Mouse (Mus musculus) layer of hippocampus, postnatal 14 days (tissue): Measurements from ENCODE around the gene Pa2g4. TPM values are rescaled to one million over a fixed set of nuclear protein-coding genes. Genes with fewer than 3 reads are reported as not detected.

Source experiments
- DNase-seq, 2 experiments: peaks; one replicate each; pipeline ENCODE4 v3.0.0; 2021 to 2022; ENCODE audit warnings: low spot score in 2 of 2, mixed read lengths in 1 of 2
- total RNA-seq, 2 experiments: library from RNA; stranded (reverse); gene quantifications; 2 replicates each; pipeline ENCODE4 v1.2.3; 2021

Gene Pa2g4
- total RNA-seq, 2 experiments from 2014 or later: 72.9 to 74.1 TPM

DNA sequence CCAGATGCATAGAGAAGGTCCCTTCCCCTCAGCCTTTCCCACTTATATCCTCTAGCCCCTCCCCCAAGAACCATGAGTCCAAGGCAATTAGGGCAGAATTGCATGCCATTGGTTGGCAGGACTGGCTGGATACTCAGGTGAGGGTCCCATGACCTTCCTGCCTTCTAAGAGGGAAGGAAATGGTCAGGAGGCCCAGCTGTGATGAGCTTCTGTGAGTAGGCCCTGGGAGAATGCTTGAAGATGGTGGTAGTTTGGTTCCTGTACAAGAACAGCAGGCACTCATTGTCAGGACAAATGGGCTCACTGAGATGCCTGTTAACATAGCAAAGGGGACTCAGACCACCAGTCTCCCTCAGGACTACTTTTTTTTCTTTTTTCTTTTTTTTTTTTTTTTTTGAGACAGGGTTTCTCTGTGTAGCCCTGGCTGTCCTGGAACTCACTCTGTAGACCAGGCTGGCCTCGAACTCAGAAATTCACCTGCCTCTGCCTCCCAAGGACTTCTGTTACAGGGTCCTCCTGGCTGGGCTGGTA, 27.4 kb downstream of the Pa2g4 start:
- no peak for DNase-seq

- DNase-seq: peak; percentile 86 to 92
Observed at GRCm38 (mm10) chr10:128536266-128536940, 29.4 kb downstream of the Pa2g4 start.

- no peak for DNase-seq
Observed at GRCm38 (mm10) chr10:128535624-128536265, 30.0 kb downstream of the Pa2g4 start.

DNA sequence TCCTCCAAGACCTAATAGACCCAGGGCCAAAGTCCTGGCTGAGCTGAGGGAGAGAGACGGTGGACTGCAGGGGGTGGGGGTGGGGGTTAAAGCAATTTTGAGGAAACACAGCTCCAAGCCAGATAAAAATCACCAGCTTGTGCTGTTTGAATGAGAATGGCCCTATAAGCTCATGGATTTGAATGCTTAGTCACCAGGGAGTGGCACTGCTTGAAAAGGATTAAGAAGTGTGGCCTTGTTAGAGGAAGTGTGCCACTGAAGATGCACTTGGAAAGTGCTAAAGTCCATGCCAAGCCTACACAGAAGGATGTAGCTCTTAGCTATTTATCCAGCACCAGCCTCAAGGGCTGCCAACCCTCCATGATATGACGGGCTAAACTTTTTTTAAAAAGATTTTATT, 30.6 kb downstream of the Pa2g4 start:
- no peak for DNase-seq

DNA sequence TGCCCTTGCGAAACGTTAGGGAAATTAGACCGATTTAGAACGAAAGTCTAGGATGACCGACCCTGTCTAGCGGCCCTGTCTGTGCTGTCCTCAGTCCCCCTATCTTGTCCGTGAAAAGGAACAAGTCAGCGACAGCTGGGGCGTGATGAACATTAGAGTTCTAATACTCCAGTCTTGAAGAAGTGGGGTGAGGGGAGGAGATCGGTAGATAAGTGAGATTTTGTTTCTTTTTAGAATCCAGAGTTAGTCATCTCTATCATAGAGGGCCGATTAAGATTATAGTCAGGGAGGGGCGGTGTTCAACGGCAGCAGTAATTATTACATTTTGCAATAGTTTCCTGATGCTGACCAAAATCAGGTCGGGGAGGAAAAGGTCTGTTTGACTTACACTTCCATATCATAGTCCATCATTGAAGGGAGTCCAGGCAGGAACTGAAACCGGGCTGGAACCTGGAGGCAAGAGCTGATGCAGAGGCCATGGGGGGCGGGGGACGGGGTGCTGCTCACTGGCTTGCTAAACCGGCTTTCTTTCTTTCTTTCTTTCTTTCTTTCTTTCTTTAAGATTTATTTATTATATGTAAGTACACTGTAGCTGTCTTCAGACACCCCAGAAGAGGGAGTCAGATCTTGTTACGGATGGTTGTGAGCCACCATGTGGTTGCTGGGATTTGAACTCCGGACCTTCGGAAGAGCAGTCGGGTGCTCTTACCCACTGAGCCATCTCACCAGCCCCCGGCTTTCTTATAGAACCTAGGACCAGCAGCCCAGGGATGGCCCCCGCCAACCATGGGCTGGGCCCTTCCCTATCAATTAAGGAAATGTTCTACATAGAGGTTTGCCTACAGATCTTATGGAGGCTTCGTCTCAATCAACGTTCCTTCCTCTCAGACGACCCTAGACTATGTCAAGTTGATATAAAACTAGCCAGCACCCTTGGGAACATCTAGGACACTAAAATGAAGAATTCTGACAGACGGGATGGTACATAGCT, 39.1 kb downstream of the Pa2g4 start:
- DNase-seq: no peak

GRCm38 (mm10) chr10:128525671-128526308, 40.0 kb downstream of the Pa2g4 start, which contains the start of gene Esyt1:
Gene Esyt1, minus strand, starts transcription at chr10:128525871.
- DNase-seq: peak; percentile 78 to 94

- DNase-seq: peak in 1 of 2 experiments; percentile 35
Observed at GRCm38 (mm10) chr10:128524732-128525662, 40.8 kb downstream of the Pa2g4 start.

DNA sequence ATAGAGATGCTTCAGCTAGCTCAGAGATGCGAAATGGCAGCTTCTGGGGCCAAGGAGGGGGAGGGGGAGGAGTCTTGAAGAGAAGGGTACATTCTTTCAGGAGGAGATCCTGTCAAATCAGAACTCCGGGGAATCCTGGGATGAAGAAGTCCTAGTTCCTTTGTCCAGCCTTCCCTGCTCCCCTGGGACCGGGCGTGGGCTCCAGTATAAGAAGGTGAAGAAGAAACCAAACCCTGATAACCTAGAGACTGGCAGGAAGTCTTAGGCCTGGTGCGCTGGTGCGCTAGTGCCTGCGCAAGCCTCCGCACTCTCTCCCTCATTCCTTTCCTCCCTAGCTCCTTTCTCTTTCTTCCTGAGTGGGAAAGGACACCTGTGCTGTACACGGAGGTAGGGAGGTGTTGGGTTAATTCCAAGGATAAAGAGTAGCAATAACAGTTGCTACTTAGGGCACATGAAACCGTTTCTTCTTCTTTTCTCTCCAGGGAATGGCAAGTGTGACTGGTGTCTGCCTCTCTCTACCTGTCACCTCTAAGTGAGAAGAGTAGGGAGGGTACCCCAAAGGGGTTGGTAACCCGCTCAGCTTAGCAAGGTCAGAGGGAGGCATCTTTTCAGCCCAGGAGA, 41.6 kb downstream of the Pa2g4 start:
- no peak for DNase-seq

GRCm38 (mm10) chr10:128522351-128522750, 43.4 kb downstream of the Pa2g4 start:
- no peak for DNase-seq

DNA sequence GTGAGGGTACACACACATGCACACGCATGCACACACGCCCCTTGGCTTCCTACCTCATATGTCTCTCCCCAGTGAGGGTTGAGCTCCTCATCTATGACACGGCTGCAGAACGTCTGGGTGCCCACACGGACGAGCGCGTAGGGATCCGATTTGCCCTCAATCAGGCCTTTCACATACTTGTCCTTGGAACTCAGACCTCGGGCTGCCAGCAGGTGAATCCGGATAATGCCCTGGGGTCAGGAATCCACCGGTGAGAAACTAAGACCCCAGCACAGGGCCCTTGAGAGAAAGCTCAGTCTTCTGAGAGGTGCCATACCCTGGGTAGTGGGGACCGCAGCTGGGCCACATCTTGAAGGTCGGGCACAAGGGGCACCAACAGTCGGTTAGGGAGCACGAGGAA, 45.2 kb downstream of the Pa2g4 start:
- DNase-seq: no peak

DNA sequence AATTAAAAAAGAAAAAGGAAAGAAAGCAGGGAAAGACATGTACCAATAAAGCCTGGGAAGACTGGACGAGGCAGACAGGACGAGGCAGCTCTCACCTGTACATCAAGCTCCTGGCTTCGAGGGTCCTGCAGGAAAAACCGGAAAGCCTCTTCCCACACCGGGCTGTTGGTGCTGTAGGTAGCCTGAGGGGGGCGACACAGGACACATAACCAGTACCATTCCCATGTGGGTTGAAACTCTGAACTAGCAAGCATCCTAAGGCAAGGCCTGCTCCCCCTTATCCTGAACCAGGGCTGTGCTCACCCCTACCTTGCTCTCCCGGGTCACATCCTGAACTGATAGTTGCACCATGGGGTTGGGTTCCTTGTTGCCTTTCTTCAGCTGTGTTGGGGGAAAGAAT, 47.0 kb downstream of the Pa2g4 start:
- DNase-seq: peak in 1 of 2 experiments; percentile 49

- DNase-seq: no peak
Observed at GRCm38 (mm10) chr10:128516677-128517076, 49.1 kb downstream of the Pa2g4 start.

GRCm38 (mm10) chr10:128516029-128516428, 49.8 kb downstream of the Pa2g4 start:
- no peak for DNase-seq

DNA sequence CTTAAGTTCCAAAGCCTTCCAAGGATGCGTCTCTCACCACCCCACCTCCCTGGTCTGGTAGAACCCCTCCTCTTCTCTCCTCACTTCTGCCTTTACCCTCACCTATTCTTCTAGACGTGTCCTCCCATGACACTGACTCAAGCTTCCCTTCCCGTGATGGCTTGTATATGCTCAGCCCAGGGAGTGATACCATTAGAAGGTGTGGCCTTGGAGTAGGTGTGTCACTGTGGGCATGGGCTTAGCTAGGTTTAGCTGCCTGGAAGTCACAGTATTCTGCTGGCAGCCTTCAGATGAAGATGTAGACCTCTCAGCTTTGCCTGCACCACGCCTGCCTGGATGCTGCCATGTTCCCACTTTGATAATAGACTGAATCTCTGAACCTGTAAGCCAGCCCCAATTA, 50.7 kb downstream of the Pa2g4 start:
- DNase-seq: no peak

DNA sequence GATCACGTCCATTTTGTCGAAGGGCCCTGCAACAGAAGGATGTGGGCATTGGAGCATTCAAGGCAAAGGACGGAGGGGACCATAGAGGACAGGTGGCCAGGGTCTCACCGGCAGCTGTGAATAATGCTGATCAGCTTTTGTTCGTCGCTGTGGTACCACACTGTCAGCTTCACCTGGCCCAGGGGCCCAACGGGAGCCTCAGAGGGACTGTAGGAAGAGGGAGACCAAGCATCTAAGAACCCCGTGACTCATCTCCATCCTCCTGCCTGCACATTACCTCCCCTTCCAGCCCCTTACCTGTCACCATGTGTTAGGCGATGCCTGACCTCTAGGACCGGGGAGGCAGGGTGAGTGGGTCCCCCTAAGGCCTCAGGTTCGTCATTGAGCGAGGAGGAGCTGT, 54.0 kb downstream of the Pa2g4 start:
- DNase-seq: no peak

- no peak for DNase-seq
Observed at GRCm38 (mm10) chr10:128511189-128511588, 54.6 kb downstream of the Pa2g4 start.

- no peak for DNase-seq
Observed at GRCm38 (mm10) chr10:128510301-128510700, 55.5 kb downstream of the Pa2g4 start.

- DNase-seq: no peak
Observed at GRCm38 (mm10) chr10:128509831-128510230, 56.0 kb downstream of the Pa2g4 start.

DNA sequence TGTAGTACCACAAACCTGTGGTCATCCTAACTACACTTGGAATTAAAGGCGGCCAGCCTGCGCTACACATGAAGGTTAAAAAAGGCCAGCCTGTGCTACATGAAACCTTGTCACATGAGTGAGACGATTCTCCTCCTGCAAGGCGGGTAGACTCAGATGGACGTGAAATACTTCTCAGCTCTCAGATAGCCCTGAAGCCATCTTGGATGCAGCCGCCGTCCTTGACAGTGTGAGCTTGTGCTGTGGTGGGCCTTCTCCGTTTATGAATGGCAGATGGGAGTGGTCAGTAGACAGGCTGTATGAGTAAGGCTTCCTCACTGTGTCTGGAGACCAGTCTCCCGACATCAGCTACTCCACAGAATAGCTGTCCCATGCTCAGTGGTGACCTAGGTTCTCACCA, 56.6 kb downstream of the Pa2g4 start:
- DNase-seq: no peak
